In genomic region chr4:142164386-142164785, GRCm38 (mm10) we compare ENCODE assay signal across 19 mouse cellular contexts.
DNase-seq lines count a peak whose midpoint lies in the region; ATAC-seq and TF ChIP-seq lines count a peak whose summit lies in the region.
"Had no signal": no experiment of that assay in that cellular context is flagged by ENCODE, and none has a peak within 500 bp of the region (broad histone marks: within the 10 kb centered on the region; RNA-seq: fewer than 3 reads in every experiment).

No protein-coding gene starts in this region.

- TF ChIP-seq EP300 in stomach, postnatal 0 days (optimal IDR thresholded peaks at IDR 0.05): no peak

- H3K27me3 ChIP-seq in kidney, postnatal 0 days (ENCODE audit: insufficient read depth, low read length): no peaks in the 10 kb centered on the region
- no peaks in the 10 kb centered on the region for H3K27me3 ChIP-seq in intestine, embryonic 15.5 days (replicated peaks)
- no peaks in the 10 kb centered on the region for H3K27me3 ChIP-seq in stomach, postnatal 0 days (ENCODE audit: control insufficient read depth, insufficient read depth, low read length)
- H3K27me3 ChIP-seq in forebrain, embryonic 13.5 days: no peaks in the 10 kb centered on the region
- H3K27me3 ChIP-seq: forebrain, embryonic 12.5 days; liver, embryonic 12.5 days had no signal

- ATAC-seq in kidney, postnatal 0 days (replicated peaks; ENCODE audit: low FRiP score, low read depth): no peak
- ATAC-seq in intestine, embryonic 15.5 days: peak; percentile 18
- no peak for ATAC-seq in stomach, postnatal 0 days (ENCODE audit: low FRiP score, low TSS enrichment)
- no peak for ATAC-seq in forebrain, embryonic 13.5 days
- ATAC-seq: CD4-positive, CD25-positive, alpha-beta regulatory T cell, adult 4 months; liver, embryonic 12.5 days had no signal

- 62% methylated on average over 4 of the region's 4 CpGs for WGBS in kidney, postnatal 0 days
- WGBS in intestine, embryonic 15.5 days: 51% methylated on average over 4 of the region's 4 CpGs
- 47% methylated on average over 4 of the region's 4 CpGs for WGBS in stomach, postnatal 0 days
- WGBS in forebrain, embryonic 13.5 days: 57% methylated on average over 4 of the region's 4 CpGs

- no peak for DNase-seq in gastrocnemius, adult 2 months
- no peak for DNase-seq in gastrocnemius, adult 8-10 months (ENCODE audit: low spot score in 2 of 2)
- DNase-seq in kidney, postnatal 0 days (ENCODE audit: low spot score): no peak
- DNase-seq in kidney, postnatal 4 days: no peak
- no peak for DNase-seq in stomach, postnatal 0 days (ENCODE audit: low spot score)
- no peak for DNase-seq in thymus, adult 18-20 months
- DNase-seq: adrenal gland, postnatal 25 days; cerebellum, adult 11 months; cerebellum, postnatal 36 days; gastrocnemius, postnatal 14 days; heart, adult 18-20 months; kidney, postnatal 14 days; spleen, adult 18-20 months had no signal

- 0 out of 2 replicates have a peak, but pooled peaks cover 10% of the 10 kb centered on the region for H3K4me1 ChIP-seq in kidney, postnatal 0 days (replicated peaks; ENCODE audit: insufficient read depth, low read length)
- H3K4me1 ChIP-seq in intestine, embryonic 15.5 days (replicated peaks): peaks cover 18% of the 10 kb centered on the region
- H3K4me1 ChIP-seq in stomach, postnatal 0 days (replicated peaks; ENCODE audit: control insufficient read depth, insufficient read depth): peaks cover 3% of the 10 kb centered on the region
- H3K4me1 ChIP-seq in forebrain, embryonic 13.5 days: peaks cover 11% of the 10 kb centered on the region

- no peak for TF ChIP-seq CTCF in gastrocnemius, adult 2 months (IDR thresholded peaks at IDR 0.05)
- no peak for TF ChIP-seq CTCF in kidney, postnatal 0 days (IDR thresholded peaks at IDR 0.05; ENCODE audit: low read depth)
- no peak for TF ChIP-seq CTCF in stomach, postnatal 0 days (IDR thresholded peaks at IDR 0.05; ENCODE audit: low read depth)

- H3K9me3 ChIP-seq in kidney, postnatal 0 days (replicated peaks; ENCODE audit: low read length): no peaks in the 10 kb centered on the region
- H3K9me3 ChIP-seq in intestine, embryonic 15.5 days: no peaks in the 10 kb centered on the region
- no peaks in the 10 kb centered on the region for H3K9me3 ChIP-seq in stomach, postnatal 0 days (ENCODE audit: control insufficient read depth, low read length)
- peaks cover 6% of the 10 kb centered on the region; the same call in 1 of the 2 replicates for H3K9me3 ChIP-seq in forebrain, embryonic 13.5 days (replicated peaks)

- peak overlapping the region; percentile 46 for H3K27ac ChIP-seq in gastrocnemius, adult 2 months
- 0 out of 2 replicates have a peak overlapping the region, but pooled peaks have one; percentile 13 for H3K27ac ChIP-seq in kidney, postnatal 0 days
- H3K27ac ChIP-seq in intestine, embryonic 15.5 days: no peak overlapping the region
- peak overlapping the region; percentile 24; the same call in 1 of the 2 replicates for H3K27ac ChIP-seq in stomach, postnatal 0 days (replicated peaks)
- no peak overlapping the region for H3K27ac ChIP-seq in forebrain, embryonic 13.5 days
- H3K27ac ChIP-seq: liver, embryonic 12.5 days; midbrain, embryonic 12.5 days had no signal

- no peak overlapping the region for H3K9ac ChIP-seq in kidney, postnatal 0 days (ENCODE audit: low read depth, low read length)
- no peak overlapping the region for H3K9ac ChIP-seq in intestine, embryonic 15.5 days
- no peak overlapping the region for H3K9ac ChIP-seq in stomach, postnatal 0 days (ENCODE audit: low read length)
- no peak overlapping the region for H3K9ac ChIP-seq in forebrain, embryonic 13.5 days
- H3K9ac ChIP-seq: forebrain, embryonic 12.5 days; liver, embryonic 12.5 days; midbrain, embryonic 12.5 days had no signal

- no peak overlapping the region for H3K4me3 ChIP-seq in gastrocnemius, adult 2 months
- no peak overlapping the region for H3K4me3 ChIP-seq in kidney, postnatal 0 days (replicated peaks; ENCODE audit: low read depth, low read length)
- H3K4me3 ChIP-seq in intestine, embryonic 15.5 days (replicated peaks): no peak overlapping the region
- H3K4me3 ChIP-seq in stomach, postnatal 0 days (ENCODE audit: low read depth, low read length): no peak overlapping the region
- no peak overlapping the region for H3K4me3 ChIP-seq in forebrain, embryonic 13.5 days
- H3K4me3 ChIP-seq: forebrain, embryonic 12.5 days; liver, embryonic 12.5 days; midbrain, embryonic 12.5 days had no signal

- no peak overlapping the region for H3K4me2 ChIP-seq in kidney, postnatal 0 days (ENCODE audit: low read length)
- no peak overlapping the region for H3K4me2 ChIP-seq in intestine, embryonic 15.5 days (replicated peaks)
- H3K4me2 ChIP-seq in stomach, postnatal 0 days (replicated peaks; ENCODE audit: low read depth): no peak overlapping the region
- H3K4me2 ChIP-seq in forebrain, embryonic 13.5 days: no peak overlapping the region
- H3K4me2 ChIP-seq: forebrain, embryonic 12.5 days; liver, embryonic 12.5 days; midbrain, embryonic 12.5 days had no signal

- H3K36me3 ChIP-seq in kidney, postnatal 0 days (ENCODE audit: insufficient read depth, low read length): no peaks in the 10 kb centered on the region
- H3K36me3 ChIP-seq in intestine, embryonic 15.5 days: peaks cover 5% of the 10 kb centered on the region; the same call in 1 of the 2 replicates
- no peaks in the 10 kb centered on the region for H3K36me3 ChIP-seq in stomach, postnatal 0 days (ENCODE audit: control insufficient read depth, insufficient read depth, low read length)
- H3K36me3 ChIP-seq in forebrain, embryonic 13.5 days (ENCODE audit: poor library complexity, severe bottlenecking): peaks cover 7% of the 10 kb centered on the region; the same call in 1 of the 2 replicates

- intact Hi-C loops in gastrocnemius, adult 2 months (cut with DNase I): no loop called here

Comparison
In these comparisons a context has a peak if more than half of its experiments do, and no peak if none do; other contexts are left out.
1. H3K27ac ChIP-seq: peak in gastrocnemius, adult 2 months (single experiment), kidney, postnatal 0 days (single experiment) and stomach, postnatal 0 days (single experiment); none in intestine, embryonic 15.5 days (single experiment) and forebrain, embryonic 13.5 days (single experiment).